10 mouse cellular contexts compared by ENCODE assay signal in the genomic region with DNA sequence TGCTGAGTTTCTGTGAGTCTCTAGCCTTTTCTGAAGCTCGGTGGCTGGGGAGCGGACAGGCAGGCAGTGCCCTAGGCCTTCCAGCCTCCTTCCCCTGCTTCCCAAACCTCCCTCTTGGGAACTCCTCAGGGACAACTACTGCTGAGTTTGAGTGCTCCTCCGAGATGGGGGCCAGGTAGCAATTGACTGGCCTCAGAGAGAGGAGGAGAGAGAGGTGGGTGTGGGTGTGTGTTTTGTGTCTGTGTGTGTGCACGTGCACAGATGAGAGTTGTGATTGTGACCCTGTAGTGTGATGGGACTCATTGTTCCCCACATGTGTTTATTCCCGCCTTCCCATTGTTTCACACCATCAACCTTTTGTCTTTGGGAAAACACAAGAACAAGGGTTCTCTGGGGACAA.
"Had no signal": no experiment of that assay in that cellular context is flagged by ENCODE, and none has a peak within 500 bp of the region (broad histone marks: within the 10 kb centered on the region; RNA-seq: fewer than 3 reads in every experiment).

No protein-coding gene starts in this region.

- H3K4me3 ChIP-seq: limb, embryonic 15.5 days; liver, embryonic 12.5 days; neural tube, embryonic 12.5 days had no signal

- DNase-seq: kidney, postnatal 14 days; left cerebral cortex, postnatal 4 days; lung, embryonic 14.5 days; lung, postnatal 4 days; midbrain, embryonic 14.5 days; thymus, postnatal 14 days had no signal

- H3K27ac ChIP-seq: liver, embryonic 12.5 days; neural tube, embryonic 12.5 days; stomach, postnatal 0 days had no signal

- H3K9me3 ChIP-seq: limb, embryonic 15.5 days; liver, embryonic 12.5 days; neural tube, embryonic 12.5 days had no signal

- H3K9ac ChIP-seq: limb, embryonic 15.5 days; liver, embryonic 12.5 days; lung, embryonic 14.5 days; neural tube, embryonic 12.5 days had no signal

- H3K4me1 ChIP-seq: limb, embryonic 15.5 days; liver, embryonic 12.5 days; neural tube, embryonic 12.5 days had no signal

- H3K4me2 ChIP-seq: limb, embryonic 15.5 days; liver, embryonic 12.5 days; lung, embryonic 14.5 days; neural tube, embryonic 12.5 days had no signal

- H3K27me3 ChIP-seq: limb, embryonic 15.5 days; liver, embryonic 12.5 days; neural tube, embryonic 12.5 days had no signal
